In genomic region chr13:109446138-109446537, GRCm38 (mm10) we compare ENCODE assay signal across 12 mouse cellular contexts.
A peak's percentile ranks its signal among the peaks of the same experiment; 100 is the strongest.
DNase-seq lines count a peak whose midpoint lies in the region; ATAC-seq and TF ChIP-seq lines count a peak whose summit lies in the region.
"Had no signal": no experiment of that assay in that cellular context is flagged by ENCODE, and none has a peak within 500 bp of the region (broad histone marks: within the 10 kb centered on the region; RNA-seq: fewer than 3 reads in every experiment).

No protein-coding gene starts in this region.

- H3K4me2 ChIP-seq in heart, embryonic 12.5 days: no peak overlapping the region
- H3K4me2 ChIP-seq in midbrain, embryonic 12.5 days (replicated peaks): 0 out of 2 replicates have a peak overlapping the region, but pooled peaks have one; percentile 4
- H3K4me2 ChIP-seq in midbrain, embryonic 11.5 days: no peak overlapping the region
- H3K4me2 ChIP-seq in hindbrain, postnatal 0 days (ENCODE audit: low read depth, low read length): peak overlapping the region; percentile 73
- H3K4me2 ChIP-seq: liver, embryonic 15.5 days had no signal

- no peak for TF ChIP-seq CTCF in hindbrain, postnatal 0 days (IDR thresholded peaks at IDR 0.05; ENCODE audit: low read depth)

- H3K4me1 ChIP-seq in heart, embryonic 12.5 days (replicated peaks): 0 out of 2 replicates have a peak, but pooled peaks cover 3% of the 10 kb centered on the region
- H3K4me1 ChIP-seq in midbrain, embryonic 12.5 days: 0 out of 2 replicates have a peak, but pooled peaks cover 11% of the 10 kb centered on the region
- H3K4me1 ChIP-seq in midbrain, embryonic 11.5 days (ENCODE audit: control insufficient read depth, insufficient read depth, low read length): no peaks in the 10 kb centered on the region
- H3K4me1 ChIP-seq in hindbrain, postnatal 0 days (ENCODE audit: insufficient read depth, low read length): peaks cover 11% of the 10 kb centered on the region
- H3K4me1 ChIP-seq: liver, embryonic 15.5 days had no signal

- DNase-seq in heart, adult 11 months: peak; percentile 78
- DNase-seq in midbrain, embryonic 11.5 days (ENCODE audit: low spot score, missing footprints): no peak
- no peak for DNase-seq in hindbrain, postnatal 0 days (ENCODE audit: low spot score)
- peak; percentile 30 for DNase-seq in skeletal muscle tissue, adult 2 months (ENCODE audit: low read depth, low spot score)
- no peak for DNase-seq in cerebellum, adult 9-11 months
- DNase-seq in urinary bladder, postnatal 14 days (ENCODE audit: low spot score): no peak
- DNase-seq: cerebellum, postnatal 36 days; kidney, postnatal 4 days; thymus, adult 2 months had no signal

- no peak for ATAC-seq in heart, embryonic 12.5 days (ENCODE audit: insufficient number of reproducible peaks, low FRiP score)
- ATAC-seq in midbrain, embryonic 12.5 days (ENCODE audit: low FRiP score, low read depth): no peak
- no peak for ATAC-seq in midbrain, embryonic 11.5 days (ENCODE audit: low FRiP score)
- ATAC-seq in hindbrain, postnatal 0 days: no peak

- H3K9me3 ChIP-seq in heart, embryonic 12.5 days (replicated peaks): peaks cover 2% of the 10 kb centered on the region
- H3K9me3 ChIP-seq in midbrain, embryonic 12.5 days: 0 out of 2 replicates have a peak, but pooled peaks cover 2% of the 10 kb centered on the region
- no peaks in the 10 kb centered on the region for H3K9me3 ChIP-seq in midbrain, embryonic 11.5 days (ENCODE audit: control insufficient read depth, low read length)
- H3K9me3 ChIP-seq in hindbrain, postnatal 0 days (ENCODE audit: low read length): no peaks in the 10 kb centered on the region
- H3K9me3 ChIP-seq: liver, embryonic 15.5 days had no signal

- H3K27ac ChIP-seq in heart, embryonic 12.5 days (ENCODE audit: poor library complexity, severe bottlenecking): no peak overlapping the region
- no peak overlapping the region for H3K27ac ChIP-seq in midbrain, embryonic 12.5 days (replicated peaks)
- H3K27ac ChIP-seq in midbrain, embryonic 11.5 days (ENCODE audit: low read depth, low read length): no peak overlapping the region
- H3K27ac ChIP-seq in hindbrain, postnatal 0 days: no peak overlapping the region
- H3K27ac ChIP-seq: liver, embryonic 15.5 days had no signal

- H3K4me3 ChIP-seq in heart, embryonic 12.5 days: no peak overlapping the region
- no peak overlapping the region for H3K4me3 ChIP-seq in midbrain, embryonic 12.5 days
- no peak overlapping the region for H3K4me3 ChIP-seq in midbrain, embryonic 11.5 days (ENCODE audit: low read depth, low read length)
- no peak overlapping the region for H3K4me3 ChIP-seq in hindbrain, postnatal 0 days (ENCODE audit: low read length)
- H3K4me3 ChIP-seq: liver, embryonic 15.5 days had no signal

- H3K27me3 ChIP-seq in heart, embryonic 12.5 days (replicated peaks): no peaks in the 10 kb centered on the region
- H3K27me3 ChIP-seq in midbrain, embryonic 12.5 days: no peaks in the 10 kb centered on the region
- no peaks in the 10 kb centered on the region for H3K27me3 ChIP-seq in midbrain, embryonic 11.5 days (ENCODE audit: control insufficient read depth, insufficient read depth, low read length)
- H3K27me3 ChIP-seq in hindbrain, postnatal 0 days (ENCODE audit: insufficient read depth, low read length): no peaks in the 10 kb centered on the region
- H3K27me3 ChIP-seq: liver, embryonic 15.5 days had no signal

- 88% methylated on average over 7 of the region's 7 CpGs for WGBS in heart, embryonic 12.5 days
- 89% methylated on average over 7 of the region's 7 CpGs for WGBS in midbrain, embryonic 12.5 days
- 94% methylated on average over 7 of the region's 7 CpGs for WGBS in midbrain, embryonic 11.5 days
- WGBS in hindbrain, postnatal 0 days: 79% methylated on average over 7 of the region's 7 CpGs

- H3K36me3 ChIP-seq in heart, embryonic 12.5 days: no peaks in the 10 kb centered on the region
- no peaks in the 10 kb centered on the region for H3K36me3 ChIP-seq in midbrain, embryonic 12.5 days
- H3K36me3 ChIP-seq in midbrain, embryonic 11.5 days (ENCODE audit: control insufficient read depth, insufficient read depth, low read length): no peaks in the 10 kb centered on the region
- H3K36me3 ChIP-seq in hindbrain, postnatal 0 days (ENCODE audit: insufficient read depth, low read length): no peaks in the 10 kb centered on the region
- H3K36me3 ChIP-seq: liver, embryonic 15.5 days had no signal

- H3K9ac ChIP-seq in heart, embryonic 12.5 days: no peak overlapping the region
- H3K9ac ChIP-seq in midbrain, embryonic 12.5 days (replicated peaks): no peak overlapping the region
- no peak overlapping the region for H3K9ac ChIP-seq in midbrain, embryonic 11.5 days (ENCODE audit: low read length)
- H3K9ac ChIP-seq in hindbrain, postnatal 0 days (replicated peaks; ENCODE audit: low read length): no peak overlapping the region
- H3K9ac ChIP-seq: liver, embryonic 15.5 days had no signal

Comparison
In these comparisons a context has a peak if more than half of its experiments do, and no peak if none do; other contexts are left out.
1. H3K4me2 ChIP-seq: peak in midbrain, embryonic 12.5 days (single experiment) and hindbrain, postnatal 0 days (single experiment); none in heart, embryonic 12.5 days (single experiment) and midbrain, embryonic 11.5 days (single experiment).
2. DNase-seq: peak in heart, adult 11 months (single experiment) and skeletal muscle tissue, adult 2 months (single experiment); none in midbrain, embryonic 11.5 days (single experiment), hindbrain, postnatal 0 days (single experiment), cerebellum, adult 9-11 months (single experiment) and urinary bladder, postnatal 14 days (single experiment).